Mouse (Mus musculus) common myeloid progenitor, adult 5-6 weeks (primary cell): ENCODE results near the gene Elmo3. TPM values are rescaled to one million over a fixed set of nuclear protein-coding genes. Genes with fewer than 3 reads are reported as not detected.

Experiments used
- ATAC-seq: replicated peaks from 2 replicates; pipeline ENCODE4 v1.8.0; 2016; ENCODE audit warnings: low read depth, mild to moderate bottlenecking, moderate TSS enrichment, inconsistent platforms; ENCODE audit not compliant: poor library complexity, severe bottlenecking
- total RNA-seq: library from RNA; stranded (forward); fragments of 200-1000, 187-1606 nt; gene quantifications from 2 replicates; pipeline ENCODE4 v1.2.3, GENCODE M21; 2017

The Elmo3 gene
- 2.1 and 5.1 TPM in 2 replicates for total RNA-seq

- ATAC-seq = peak; percentile 45
Measured at GRCm38 (mm10) chr8:105305211-105306145, at the start of gene Elmo3. TSS of gene Elmo3 (plus strand) at chr8:105305601.

GRCm38 (mm10) chr8:105257318-105258114 lies 47.9 kb upstream of the Elmo3 start:
- no peak for ATAC-seq

DNA sequence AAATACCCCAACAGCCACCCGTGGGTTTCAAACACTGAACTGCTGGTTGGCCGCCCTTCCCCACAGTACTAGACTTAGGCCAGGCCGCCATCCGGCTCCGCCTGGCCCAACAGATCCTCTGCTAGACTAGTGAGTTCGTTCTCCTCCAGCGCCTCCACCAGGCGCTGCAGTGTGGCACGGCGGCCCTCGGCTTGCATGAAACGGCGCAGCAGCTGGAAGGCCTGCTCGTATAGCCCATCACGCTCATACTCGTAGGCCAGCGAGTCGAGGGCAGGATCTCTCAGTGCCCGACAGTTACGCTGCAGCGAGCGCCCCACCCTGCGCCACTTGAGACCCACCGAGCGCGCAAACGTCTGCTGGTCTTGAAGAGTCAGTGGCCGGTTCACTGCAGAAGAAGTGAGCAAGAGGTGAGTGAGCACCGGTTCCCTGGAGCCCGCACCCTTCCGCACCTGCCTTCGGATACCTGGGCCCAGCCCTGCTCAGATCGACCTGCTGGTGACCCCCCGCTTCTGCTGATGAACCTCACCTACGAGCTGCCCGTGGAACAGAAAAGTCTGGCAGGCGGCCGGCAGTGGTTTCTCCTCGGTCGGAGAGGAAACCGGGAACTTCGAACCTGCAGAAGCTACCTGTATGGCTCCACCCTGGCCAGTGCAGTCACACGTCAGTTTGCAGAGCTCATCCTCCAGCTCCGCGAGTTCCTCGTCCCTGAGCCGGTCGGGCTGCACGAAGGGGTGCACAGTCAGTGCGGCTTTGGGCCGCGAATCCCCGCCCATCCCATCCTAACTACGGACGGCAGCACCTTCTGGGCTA lies 46.3 kb upstream of the Elmo3 start:
- no peak for ATAC-seq

GRCm38 (mm10) chr8:105259721-105260320 lies 45.6 kb upstream of the Elmo3 start:
- ATAC-seq = peak; percentile 57

DNA sequence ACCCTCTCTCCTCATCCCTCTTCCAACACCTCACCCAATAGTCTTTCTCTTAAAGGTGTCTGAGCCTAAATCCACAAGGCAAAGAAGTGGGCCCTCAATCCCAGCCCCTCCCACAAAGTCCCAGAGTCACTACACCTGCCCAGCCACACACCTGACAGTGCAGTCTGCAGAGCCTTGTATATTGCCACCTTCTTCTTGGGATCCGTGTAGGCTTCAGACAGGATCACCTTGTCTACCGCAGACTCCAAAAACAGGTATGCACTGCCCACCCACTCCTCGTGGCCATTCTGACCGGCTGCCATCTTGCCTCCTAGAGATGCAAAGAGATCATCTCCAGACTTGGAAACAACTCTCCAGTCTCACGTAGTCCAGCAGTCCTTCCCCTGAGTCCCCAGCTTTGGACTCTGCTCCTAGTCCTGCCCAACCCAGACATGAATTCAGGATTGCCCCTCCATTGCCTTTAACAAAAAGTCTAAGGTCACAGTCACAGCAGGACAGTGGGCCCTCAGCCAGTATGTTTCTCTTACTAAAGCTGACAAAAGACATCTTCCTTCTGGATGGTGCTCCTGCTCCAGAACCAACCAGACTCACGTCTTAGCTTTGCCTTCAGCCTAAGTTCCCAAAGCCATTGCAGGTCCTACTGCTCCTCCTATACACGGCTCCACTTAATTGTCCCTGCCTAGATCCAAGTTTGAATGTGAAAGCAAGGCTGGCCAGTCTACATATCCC lies 44.9 kb upstream of the Elmo3 start:
- no peak for ATAC-seq

DNA sequence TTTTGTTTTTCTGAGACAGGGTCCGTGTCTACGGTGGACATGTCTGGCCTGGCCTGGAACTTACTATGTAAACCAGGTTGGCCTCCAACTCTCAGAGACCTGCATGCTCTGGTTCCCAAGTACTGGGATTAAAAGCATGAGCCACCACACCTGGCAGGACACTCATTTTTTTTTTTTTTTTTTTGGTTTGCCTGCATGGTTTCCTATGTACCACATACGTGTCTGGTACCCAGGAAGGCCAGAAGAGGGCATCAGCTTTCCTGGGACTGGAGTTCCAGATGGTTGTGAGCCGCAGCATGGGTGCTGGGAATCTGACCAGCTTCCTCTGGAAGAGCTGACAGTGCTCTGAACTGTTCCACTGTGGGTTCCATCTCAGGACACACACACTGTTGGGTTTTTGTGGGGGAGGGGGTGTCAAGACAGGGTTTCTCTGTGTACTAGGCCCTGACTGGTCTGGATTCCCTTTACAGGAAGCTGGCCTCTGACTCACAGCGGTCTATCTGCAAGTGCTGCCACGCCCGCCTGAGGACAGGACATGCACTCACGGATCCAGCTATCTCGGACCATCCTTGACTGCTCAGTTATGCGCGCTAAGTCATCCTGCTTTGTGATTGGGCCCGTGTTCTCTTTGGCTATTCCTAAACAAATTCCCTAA lies 43.9 kb upstream of the Elmo3 start:
- no peak for ATAC-seq

DNA sequence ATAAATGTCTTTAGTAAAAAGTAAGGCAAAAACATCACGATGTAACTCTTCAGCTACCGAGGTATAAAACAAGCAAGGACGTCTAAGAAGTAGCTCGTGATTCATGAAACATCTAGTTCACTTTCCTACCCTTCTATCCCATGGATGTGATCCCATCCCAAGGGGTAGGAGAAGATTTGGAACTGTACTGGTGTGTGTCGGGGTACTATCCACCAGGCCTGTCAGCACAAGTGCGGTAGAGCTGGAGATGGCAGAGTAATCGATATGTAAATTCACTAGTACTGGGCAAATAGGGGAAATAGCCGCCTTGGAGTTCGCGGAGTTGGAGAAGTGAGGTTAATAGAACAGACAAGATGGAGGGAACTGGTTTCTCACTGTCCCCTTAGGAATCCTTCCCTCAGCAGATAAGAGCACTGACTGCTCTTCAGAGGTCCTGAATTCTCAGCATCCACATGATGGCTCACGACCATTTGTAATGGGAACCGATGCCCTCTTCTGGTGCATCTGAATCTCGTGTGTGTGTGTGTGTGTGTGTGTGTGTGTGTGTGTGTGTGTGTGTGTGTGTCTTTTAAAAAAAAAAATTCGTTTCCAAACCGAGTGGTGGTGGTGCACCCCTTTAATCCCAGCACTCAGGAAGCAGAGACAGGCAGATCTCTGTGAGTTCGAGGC lies 42.0 kb upstream of the Elmo3 start:
- no peak for ATAC-seq

DNA sequence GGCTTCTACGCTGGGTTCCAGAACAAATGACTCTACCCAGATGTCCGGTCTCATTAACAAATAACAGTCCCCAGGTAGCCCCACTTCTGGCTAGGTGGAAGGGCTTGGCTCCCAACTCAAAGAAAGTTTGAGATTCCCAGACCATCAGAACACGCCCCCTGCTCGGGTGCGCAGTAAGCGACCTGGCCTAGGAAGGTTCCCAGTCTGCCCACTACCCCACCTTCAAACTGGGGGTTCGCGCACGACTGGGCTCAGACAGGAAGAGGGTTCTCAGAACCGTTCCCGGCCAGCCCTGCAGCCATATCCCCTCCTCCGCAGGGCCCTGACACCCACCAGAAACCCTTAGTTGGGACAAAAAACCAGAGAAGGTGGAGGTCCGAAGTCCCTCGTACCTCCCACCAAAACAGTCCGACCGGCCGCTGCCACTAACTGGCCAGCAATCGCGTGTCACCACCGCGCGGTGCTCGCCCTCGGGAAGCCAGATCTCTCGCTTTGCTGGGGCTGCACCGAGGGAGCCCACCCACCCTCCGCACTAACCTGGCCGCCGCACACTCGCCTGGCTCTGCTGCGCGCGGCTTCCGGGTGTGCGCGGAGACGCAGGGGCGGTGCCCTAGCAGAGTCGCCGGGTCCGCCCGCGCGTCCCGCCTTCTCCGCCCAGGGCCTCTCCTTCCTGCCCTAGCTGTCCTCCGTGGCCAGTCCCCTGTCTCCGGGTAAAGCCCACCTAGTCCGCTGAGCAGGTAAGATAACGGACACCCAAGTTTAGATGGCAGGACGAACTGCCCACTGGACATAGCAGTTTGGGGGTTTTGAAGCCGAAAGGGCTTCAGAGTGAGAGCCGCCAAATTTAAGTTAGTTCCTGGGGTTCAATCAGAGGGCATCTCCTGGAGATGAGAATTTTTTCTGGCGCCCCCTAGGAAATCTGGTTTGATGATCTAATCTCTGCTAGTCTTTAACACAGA lies 41.1 kb upstream of the Elmo3 start, which contains the start of the genes Tradd and Fbxl8:
Tradd (minus strand) TSS at position 586 of the 959 bp plus-strand sequence.
Fbxl8 (plus strand) TSS at position 625 of the 959 bp plus-strand sequence.
- peak; percentile 62 for ATAC-seq

GRCm38 (mm10) chr8:105265128-105265527 lies 40.3 kb upstream of the Elmo3 start:
- peak; percentile 55 for ATAC-seq

- ATAC-seq = no peak
Measured at GRCm38 (mm10) chr8:105266775-105267174, 38.6 kb upstream of the Elmo3 start.

DNA sequence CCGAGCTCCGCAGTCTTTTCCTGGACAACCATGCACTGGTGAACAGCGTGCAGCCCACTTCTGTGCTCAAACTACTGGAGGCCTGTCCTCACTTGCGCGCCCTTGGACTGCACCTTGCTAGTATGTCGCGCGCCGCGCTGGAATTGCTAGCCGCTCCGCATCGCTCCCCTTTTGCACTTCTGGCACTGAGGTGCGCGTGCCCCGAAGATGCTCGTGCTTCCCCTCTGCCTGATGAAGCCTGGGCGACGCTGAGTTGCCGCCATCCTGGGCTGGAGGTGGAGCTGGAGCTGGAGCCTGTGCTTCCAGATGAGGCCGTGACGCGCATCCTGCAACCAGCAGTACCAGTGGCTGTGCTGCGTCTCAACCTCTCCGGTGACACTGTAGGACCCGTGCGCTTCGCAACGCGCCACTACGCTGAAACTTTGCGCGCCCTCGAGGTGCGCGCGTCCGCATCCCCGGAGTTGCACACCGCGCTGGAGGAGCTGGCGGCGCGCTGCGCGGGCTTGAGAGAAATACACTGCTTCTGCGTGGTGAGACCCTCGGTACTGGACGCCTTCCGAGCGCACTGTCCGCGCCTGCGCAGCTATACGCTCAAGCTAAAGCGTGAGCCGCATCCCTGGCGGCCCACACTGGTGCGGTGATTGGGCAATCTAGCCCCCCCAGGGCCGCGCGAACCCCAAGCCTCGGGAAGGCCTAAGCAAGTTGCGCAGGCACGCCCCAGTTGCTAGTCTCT lies 36.9 kb upstream of the Elmo3 start:
- no peak for ATAC-seq

DNA sequence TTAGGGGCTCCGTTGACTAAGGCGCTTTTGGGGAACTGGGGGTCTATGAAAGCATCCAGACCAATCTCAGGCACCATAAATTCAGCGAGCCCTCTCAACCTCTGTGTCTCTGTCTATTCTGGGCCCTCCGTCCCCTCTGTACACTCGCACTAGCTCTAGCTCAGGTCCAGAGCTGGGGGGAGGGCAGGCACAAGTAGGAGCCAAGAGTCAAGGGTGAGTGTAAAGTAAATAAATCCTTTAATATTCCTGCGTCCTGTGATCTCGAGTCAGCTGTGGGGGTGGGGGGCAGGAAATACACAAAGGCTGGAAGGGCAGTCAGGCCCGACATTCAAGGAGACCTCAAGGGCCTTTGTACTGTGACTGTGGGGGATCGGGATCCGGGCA lies 36.3 kb upstream of the Elmo3 start:
- no peak for ATAC-seq

- ATAC-seq = peak; percentile 9
Measured at GRCm38 (mm10) chr8:105269461-105269947, 35.9 kb upstream of the Elmo3 start, which contains the start of gene Hsf4. TSS of gene Hsf4 (plus strand) at chr8:105269801.

- ATAC-seq = no peak
Measured at GRCm38 (mm10) chr8:105270101-105270915, 35.1 kb upstream of the Elmo3 start.

DNA sequence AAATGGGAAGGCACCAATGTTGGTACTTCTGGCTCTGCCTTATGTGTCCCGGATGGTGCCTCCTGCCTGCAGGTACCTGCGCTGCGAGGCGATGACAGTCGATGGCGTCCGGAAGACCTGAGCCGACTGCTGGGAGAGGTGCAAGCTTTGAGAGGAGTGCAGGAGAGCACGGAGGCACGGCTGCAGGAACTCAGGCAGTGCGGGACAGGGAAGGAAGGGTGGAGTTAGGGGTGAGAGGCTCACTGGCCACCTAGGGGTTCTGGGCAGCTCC lies 34.5 kb upstream of the Elmo3 start:
- ATAC-seq = no peak
